Mouse (Mus musculus) lung, postnatal 0 days (tissue): ENCODE results near the gene Sgce.

Experiments used
- CTCF ChIP-seq: IDR thresholded peaks from 2 replicates; pipeline ENCODE4 v1.5.1; 2016; ENCODE audit warnings: antibody characterized with exemption, mild to moderate bottlenecking
- EP300 ChIP-seq: IDR thresholded peaks from 2 replicates; pipeline ENCODE4 v1.6.1; 2016; ENCODE audit warnings: antibody characterized with exemption, mild to moderate bottlenecking, control low read depth

GRCm38 (mm10) chr6:4647351-4647750 is 99.7 kb downstream of the Sgce start:
- TF ChIP-seq CTCF, result no peak
- no peak for TF ChIP-seq EP300
